Mouse (Mus musculus) midbrain, embryonic 12.5 days (tissue): Measurements from ENCODE around the gene Cped1. TPM values are rescaled to one million over a fixed set of nuclear protein-coding genes. Genes with fewer than 3 reads are reported as not detected.

Experiments
- ATAC-seq: fragments of 200-750 bp; cut with Nextera tagmentation; 2 replicates; pipeline ENCODE4 v1.8.0; 2017; ENCODE audit warnings: low read depth, moderate TSS enrichment, moderate library complexity; ENCODE audit not compliant: low FRiP score
- H3K27ac ChIP-seq: fragments of 300-500 bp; sonication (generic); replicated peaks from 2 replicates; pipeline ENCODE4 v1.5.1; 2016; ENCODE audit warnings: mild to moderate bottlenecking
- H3K27me3 ChIP-seq: fragments of 300-500 bp; sonication (generic); 2 replicates; pipeline ENCODE4 v1.6.1; 2016; ENCODE audit warnings: mild to moderate bottlenecking
- H3K36me3 ChIP-seq: fragments of 300-500 bp; sonication (generic); 2 replicates; pipeline ENCODE4 v1.6.1; 2016
- H3K4me1 ChIP-seq: fragments of 300-500 bp; sonication (generic); 2 replicates; pipeline ENCODE4 v1.6.1; 2016
- H3K4me2 ChIP-seq: fragments of 300-500 bp; sonication (generic); replicated peaks from 2 replicates; pipeline ENCODE4 v1.6.1; 2016; ENCODE audit warnings: mild to moderate bottlenecking, moderate library complexity
- H3K4me3 ChIP-seq: fragments of 300-500 bp; sonication (generic); 2 replicates; pipeline ENCODE4 v1.5.1; 2016; ENCODE audit warnings: mild to moderate bottlenecking
- H3K9ac ChIP-seq: fragments of 300-500 bp; sonication (generic); replicated peaks from 2 replicates; pipeline ENCODE4 v1.6.1; 2016; ENCODE audit warnings: mild to moderate bottlenecking, moderate library complexity
- H3K9me3 ChIP-seq: fragments of 300-500 bp; sonication (generic); 2 replicates; pipeline ENCODE4 v1.6.1; 2016; ENCODE audit warnings: mild to moderate bottlenecking
- WGBS: fragments of 180-500 bp; shearing (Covaris S2); methylation state at CpG from one replicate; pipeline ENCODE4 v1.1.7; 2016; 5-methylcytosine and 5-hydroxymethylcytosine counted together
- polyA plus RNA-seq: library from polyadenylated mRNA; unstranded; fragments of >200 nt; fragmentation: Nextera tagmentation; extraction: Ambion mirVana; gene quantifications from 2 replicates; pipeline ENCODE4 v1.2.1, GENCODE M21; 2016

Gene Cped1
- polyA plus RNA-seq, 1 experiment from 2014 or later: 10.8 TPM

GRCm38 (mm10) chr6:21986660-21987331 lies 1.1 kb downstream of the Cped1 start:
- ATAC-seq: no peak
- H3K27me3 ChIP-seq: peaks cover 32% of the 10 kb centered on the region
- WGBS: 7% methylated on average over 24 of the region's 24 CpGs
- H3K27ac ChIP-seq: no peak overlapping the region
- peaks cover 16% of the 10 kb centered on the region for H3K4me1 ChIP-seq
- H3K36me3 ChIP-seq: no peaks in the 10 kb centered on the region
- peak overlapping the region; percentile 25; the same call in 1 of the 2 replicates for H3K9ac ChIP-seq
- H3K4me3 ChIP-seq: peak overlapping the region; percentile 48
- peak overlapping the region; percentile 92 for H3K4me2 ChIP-seq
- no peaks in the 10 kb centered on the region for H3K9me3 ChIP-seq

- H3K4me2 ChIP-seq: no peak overlapping the region
- no peak overlapping the region for H3K9ac ChIP-seq
- 91% methylated on average over 2 of the region's 2 CpGs for WGBS
- H3K27me3 ChIP-seq: peaks cover 32% of the 10 kb centered on the region
- no peak overlapping the region for H3K27ac ChIP-seq
- H3K4me3 ChIP-seq: no peak overlapping the region
- no peaks in the 10 kb centered on the region for H3K36me3 ChIP-seq
- no peak for ATAC-seq
- peaks cover 16% of the 10 kb centered on the region for H3K4me1 ChIP-seq
- H3K9me3 ChIP-seq: no peaks in the 10 kb centered on the region
Observed at GRCm38 (mm10) chr6:21987554-21987953, 1.8 kb downstream of the Cped1 start.

GRCm38 (mm10) chr6:21988296-21988695 lies 2.6 kb downstream of the Cped1 start:
- ATAC-seq: no peak

GRCm38 (mm10) chr6:21989081-21989480 lies 3.4 kb downstream of the Cped1 start:
- WGBS: 87% methylated on average over 4 of the region's 4 CpGs
- Histone ChIP-seq H3K9me3 (no peaks in the 10 kb centered on the region), H3K4me1 (peaks cover 16% of the 10 kb centered on the region), H3K4me2 (no peak overlapping the region), H3K36me3 (no peaks in the 10 kb centered on the region), H3K9ac (no peak overlapping the region), H3K27me3 (peaks cover 32% of the 10 kb centered on the region), H3K4me3 (no peak overlapping the region), H3K27ac (no peak overlapping the region)
- ATAC-seq: no peak

More at GRCm38 (mm10) chr6:21988296-21988695, 2.6 kb downstream of the Cped1 start:
- Histone ChIP-seq H3K9me3 (no peaks in the 10 kb centered on the region), H3K4me3 (no peak overlapping the region), H3K27ac (no peak overlapping the region), H3K9ac (no peak overlapping the region), H3K27me3 (peaks cover 32% of the 10 kb centered on the region), H3K4me2 (no peak overlapping the region), H3K4me1 (peaks cover 16% of the 10 kb centered on the region), H3K36me3 (no peaks in the 10 kb centered on the region)
- WGBS: 82% methylated on average over 5 of the region's 5 CpGs

GRCm38 (mm10) chr6:21990181-21991135 lies 4.7 kb downstream of the Cped1 start:
- no peak overlapping the region for H3K27ac ChIP-seq
- no peaks in the 10 kb centered on the region for H3K9me3 ChIP-seq
- WGBS: 80% methylated on average over 9 of the region's 9 CpGs
- peaks cover 12% of the 10 kb centered on the region for H3K4me1 ChIP-seq
- peaks cover 27% of the 10 kb centered on the region for H3K27me3 ChIP-seq
- no peak overlapping the region for H3K4me2 ChIP-seq
- no peak for ATAC-seq
- no peak overlapping the region for H3K9ac ChIP-seq
- no peak overlapping the region for H3K4me3 ChIP-seq
- no peaks in the 10 kb centered on the region for H3K36me3 ChIP-seq

- ATAC-seq: no peak
- no peak overlapping the region for H3K4me2 ChIP-seq
- no peak overlapping the region for H3K27ac ChIP-seq
- H3K9me3 ChIP-seq: no peaks in the 10 kb centered on the region
- no peak overlapping the region for H3K4me3 ChIP-seq
- no peak overlapping the region for H3K9ac ChIP-seq
- H3K4me1 ChIP-seq: 0 out of 2 replicates have a peak, but pooled peaks cover 6% of the 10 kb centered on the region
- WGBS: 85% methylated on average over 4 of the region's 4 CpGs
- no peaks in the 10 kb centered on the region for H3K36me3 ChIP-seq
- peaks cover 20% of the 10 kb centered on the region for H3K27me3 ChIP-seq
Observed at GRCm38 (mm10) chr6:21991151-21991550, 5.4 kb downstream of the Cped1 start.

GRCm38 (mm10) chr6:21993070-21993469 lies 7.4 kb downstream of the Cped1 start:
- ATAC-seq: no peak
- Histone ChIP-seq H3K4me1 (no peaks in the 10 kb centered on the region), H3K4me3 (no peak overlapping the region), H3K9ac (no peak overlapping the region), H3K36me3 (no peaks in the 10 kb centered on the region), H3K4me2 (no peak overlapping the region), H3K9me3 (no peaks in the 10 kb centered on the region), H3K27me3 (peaks cover 6% of the 10 kb centered on the region), H3K27ac (no peak overlapping the region)
- WGBS: 84% methylated on average over 2 of the region's 2 CpGs

- H3K4me2 ChIP-seq: no peak overlapping the region
- H3K4me3 ChIP-seq: no peak overlapping the region
- no peaks in the 10 kb centered on the region for H3K36me3 ChIP-seq
- H3K9ac ChIP-seq: no peak overlapping the region
- H3K27ac ChIP-seq: no peak overlapping the region
- H3K27me3 ChIP-seq: peaks cover 4% of the 10 kb centered on the region; the same call in 1 of the 2 replicates
- H3K9me3 ChIP-seq: no peaks in the 10 kb centered on the region
- ATAC-seq: no peak
- 82% methylated on average over 4 of the region's 4 CpGs for WGBS
- H3K4me1 ChIP-seq: peaks cover 4% of the 10 kb centered on the region; the same call in 1 of the 2 replicates
Observed at GRCm38 (mm10) chr6:21998131-21998530, 12.4 kb downstream of the Cped1 start.

GRCm38 (mm10) chr6:21999025-21999424 lies 13.3 kb downstream of the Cped1 start:
- no peak for ATAC-seq
- WGBS: 55% methylated on average over 11 of the region's 11 CpGs
- no peak overlapping the region for H3K4me3 ChIP-seq
- no peak overlapping the region for H3K9ac ChIP-seq
- H3K9me3 ChIP-seq: no peaks in the 10 kb centered on the region
- H3K27me3 ChIP-seq: peaks cover 4% of the 10 kb centered on the region
- no peak overlapping the region for H3K27ac ChIP-seq
- no peak overlapping the region for H3K4me2 ChIP-seq
- H3K36me3 ChIP-seq: no peaks in the 10 kb centered on the region
- H3K4me1 ChIP-seq: peaks cover 5% of the 10 kb centered on the region; the same call in 1 of the 2 replicates

- H3K4me3 ChIP-seq: no peak overlapping the region
- H3K27ac ChIP-seq: no peak overlapping the region
- H3K27me3 ChIP-seq: peaks cover 4% of the 10 kb centered on the region
- no peak for ATAC-seq
- no peak overlapping the region for H3K9ac ChIP-seq
- peaks cover 5% of the 10 kb centered on the region; the same call in 1 of the 2 replicates for H3K4me1 ChIP-seq
- no peaks in the 10 kb centered on the region for H3K36me3 ChIP-seq
- H3K9me3 ChIP-seq: no peaks in the 10 kb centered on the region
- H3K4me2 ChIP-seq: no peak overlapping the region
- WGBS: 48% methylated on average over 6 of the region's 6 CpGs
Observed at GRCm38 (mm10) chr6:22000086-22000485, 14.4 kb downstream of the Cped1 start.

- Histone ChIP-seq H3K27ac (no peak overlapping the region), H3K36me3 (no peaks in the 10 kb centered on the region), H3K4me1 (peaks cover 5% of the 10 kb centered on the region; the same call in 1 of the 2 replicates), H3K4me3 (no peak overlapping the region), H3K9ac (no peak overlapping the region), H3K4me2 (no peak overlapping the region), H3K27me3 (peaks cover 4% of the 10 kb centered on the region), H3K9me3 (no peaks in the 10 kb centered on the region)
- ATAC-seq: no peak
- WGBS: 96% methylated on average over 3 of the region's 3 CpGs
Observed at GRCm38 (mm10) chr6:22000881-22001280, 15.2 kb downstream of the Cped1 start.
